Mouse (Mus musculus) small intestine, adult 10 weeks (tissue): ENCODE measurements around the gene Zfp664. TPM values are rescaled to one million over a fixed set of nuclear protein-coding genes. Genes with fewer than 3 reads are reported as not detected.

Experiments used
- polyA plus RNA-seq: library from polyadenylated mRNA; stranded (reverse); fragments of 350-450 nt; fragmentation: Illumina TruSeq; extraction: RNeasy Lipid Tissue Mini Kit (QIAGEN cat#74804); gene quantifications from one replicate; pipeline ENCODE4 v1.2.3, GENCODE M21; 2014; ENCODE audit warnings: low replicate concordance

Zfp664 gene
- polyA plus RNA-seq, result 47.9 TPM

GRCm38 (mm10) chr5:124862013-124862866 is at the start of gene Zfp664, which contains the start of gene Ccdc92:
Gene Zfp664, plus strand, starts transcription at chr5:124862691.
Gene Ccdc92, minus strand, starts transcription at chr5:124862424.

Other genes with a start within 250 kb of the Zfp664 start
- 83.5 TPM for gene Atp6v0a2, start 234.1 kb upstream of the Zfp664 start, polyA plus RNA-seq
- gene Dnah10, start 137.6 kb upstream of the Zfp664 start, polyA plus RNA-seq, result not detected
- 0.15 TPM for gene Ccdc92, start 267 bp upstream of the Zfp664 start, polyA plus RNA-seq
- 0.26 TPM for gene Rflna, start 140.5 kb downstream of the Zfp664 start, polyA plus RNA-seq